Mouse (Mus musculus): ENCODE measurements around the gene Iars. TPM values are rescaled to one million over a fixed set of nuclear protein-coding genes. Genes with fewer than 3 reads are reported as not detected.

Iars gene
- polyA plus RNA-seq, 1 experiment from 2014 or later, result 99.9 TPM

DNA sequence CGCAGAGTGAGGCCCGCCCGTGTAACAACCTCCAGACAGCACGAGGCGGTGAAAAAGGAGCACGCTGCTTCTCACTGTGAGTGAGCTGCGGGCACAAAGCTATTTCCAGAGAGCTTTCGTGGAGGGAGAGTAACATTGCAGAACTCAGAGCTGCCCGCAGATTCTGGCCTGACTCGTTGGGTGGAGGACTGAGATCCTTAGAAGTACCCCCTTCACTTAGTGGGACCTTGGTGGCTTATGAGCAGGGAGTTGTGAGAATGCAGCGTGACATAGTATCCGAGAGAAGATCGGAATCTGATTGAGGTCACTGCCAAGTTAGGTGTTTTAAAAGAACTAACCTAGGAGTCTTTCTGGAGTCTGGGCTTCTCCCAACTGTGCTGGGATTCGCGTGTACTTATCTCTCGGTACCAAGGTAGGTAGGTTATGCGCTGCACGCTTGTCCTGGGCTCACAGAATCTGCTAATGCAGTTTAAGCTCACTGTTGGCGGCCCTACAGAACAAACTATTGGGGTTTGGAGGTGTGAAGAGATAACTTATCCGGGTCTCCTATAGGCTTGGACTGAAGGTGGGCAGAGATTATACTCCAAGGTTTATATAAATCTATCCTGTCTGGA lies 440 bp downstream of the Iars start:
- DNase-seq (ENCODE audit: low spot score), result no peak
- WGBS, result 1% methylated on average over 20 of the region's 20 CpGs
- Histone ChIP-seq H3K36me3 (replicated peaks) (peaks cover 40% of the 10 kb centered on the region), H3K4me3 (peak overlapping the region; percentile 91), H3K27me3 (replicated peaks; ENCODE audit: low read depth, poor library complexity, severe bottlenecking) (no peaks in the 10 kb centered on the region), H3K4me1 (peaks cover 23% of the 10 kb centered on the region), H3K27ac (replicated peaks) (peak overlapping the region; percentile 88), H3K9me3 (no peaks in the 10 kb centered on the region)

DNA sequence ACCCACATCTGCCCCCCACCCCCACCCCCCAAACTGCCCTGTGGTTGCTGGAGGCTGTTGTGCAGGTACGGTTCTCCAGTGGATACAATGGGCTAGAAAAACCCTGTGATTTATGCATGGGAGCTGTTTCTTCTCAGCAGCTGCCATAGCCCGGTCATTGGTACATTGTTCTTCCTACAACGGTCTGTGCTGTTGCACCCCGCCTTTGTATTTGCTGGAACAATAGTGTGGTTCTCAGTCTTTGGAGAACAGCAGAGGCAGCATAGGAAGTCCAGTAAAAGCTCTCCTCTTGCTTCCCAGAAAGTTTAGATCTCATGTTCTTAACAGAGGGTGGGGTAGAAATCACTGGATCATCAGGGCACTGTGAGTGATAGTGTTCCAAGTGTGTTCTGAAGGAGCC lies 2.4 kb downstream of the Iars start:
- DNase-seq (ENCODE audit: low spot score), result no peak
- Histone ChIP-seq H3K4me1 (peaks cover 23% of the 10 kb centered on the region), H3K4me3 (no peak overlapping the region; the same call in 1 of the 2 replicates), H3K27me3 (replicated peaks; ENCODE audit: low read depth, poor library complexity, severe bottlenecking) (no peaks in the 10 kb centered on the region), H3K9me3 (no peaks in the 10 kb centered on the region), H3K27ac (replicated peaks) (no peak overlapping the region), H3K36me3 (replicated peaks) (peaks cover 42% of the 10 kb centered on the region)
- 89% methylated on average over 4 of the region's 4 CpGs for WGBS

DNA sequence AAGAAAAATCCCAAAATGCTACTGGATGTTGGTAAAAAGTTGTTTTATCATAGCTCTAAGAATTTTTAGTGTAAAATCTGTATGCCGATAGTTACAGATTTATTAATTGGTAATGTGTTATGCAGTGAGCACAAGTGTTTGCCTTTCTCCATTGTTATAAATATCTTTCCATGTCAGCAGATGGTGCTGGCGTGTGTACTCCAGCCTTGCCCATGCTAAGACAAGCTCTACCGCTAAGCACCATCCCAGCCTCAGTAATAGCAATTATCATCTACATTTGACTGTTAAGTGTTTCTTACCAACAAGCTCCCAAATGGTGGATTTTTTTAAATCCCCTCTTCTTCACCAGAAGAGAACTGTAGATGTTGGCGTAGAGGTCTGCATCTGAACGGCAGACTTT lies 9.2 kb downstream of the Iars start:
- 95% methylated on average over 5 of the region's 5 CpGs for WGBS
- H3K4me1 ChIP-seq, result no peaks in the 10 kb centered on the region
- no peaks in the 10 kb centered on the region for H3K9me3 ChIP-seq
- peaks cover 65% of the 10 kb centered on the region for H3K36me3 ChIP-seq (replicated peaks)
- no peak overlapping the region for H3K27ac ChIP-seq (replicated peaks)
- H3K27me3 ChIP-seq (replicated peaks; ENCODE audit: low read depth, poor library complexity, severe bottlenecking), result no peaks in the 10 kb centered on the region
- DNase-seq (ENCODE audit: low spot score), result no peak
- H3K4me3 ChIP-seq, result no peak overlapping the region

DNA sequence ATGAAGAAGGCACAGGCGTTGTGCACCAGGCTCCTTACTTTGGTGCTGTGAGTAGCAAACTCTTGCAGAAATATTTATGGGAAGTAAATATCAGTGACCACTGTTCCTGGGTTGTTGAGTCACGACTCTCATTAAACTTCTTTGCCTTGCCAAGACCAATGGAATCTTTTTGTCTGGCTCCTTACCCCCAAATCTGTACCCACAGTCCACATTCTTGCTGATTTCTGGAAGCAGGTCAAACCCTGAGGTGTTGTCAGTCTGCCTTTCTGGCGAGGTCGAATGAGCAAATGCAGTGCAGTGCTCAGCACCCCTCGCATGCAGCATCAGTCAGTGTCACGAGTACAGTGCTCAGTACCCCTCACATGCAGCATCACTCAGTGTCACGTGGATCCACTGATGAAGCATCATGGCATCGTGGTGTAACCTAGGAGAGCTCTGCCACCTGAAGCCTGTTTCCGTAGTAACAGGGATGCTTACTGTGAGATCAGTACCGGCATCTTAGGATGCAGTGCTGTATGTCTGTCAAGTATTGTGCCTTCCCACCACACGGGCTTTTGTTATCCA lies 21.4 kb downstream of the Iars start:
- WGBS, result 93% methylated on average over 11 of the region's 11 CpGs

DNA sequence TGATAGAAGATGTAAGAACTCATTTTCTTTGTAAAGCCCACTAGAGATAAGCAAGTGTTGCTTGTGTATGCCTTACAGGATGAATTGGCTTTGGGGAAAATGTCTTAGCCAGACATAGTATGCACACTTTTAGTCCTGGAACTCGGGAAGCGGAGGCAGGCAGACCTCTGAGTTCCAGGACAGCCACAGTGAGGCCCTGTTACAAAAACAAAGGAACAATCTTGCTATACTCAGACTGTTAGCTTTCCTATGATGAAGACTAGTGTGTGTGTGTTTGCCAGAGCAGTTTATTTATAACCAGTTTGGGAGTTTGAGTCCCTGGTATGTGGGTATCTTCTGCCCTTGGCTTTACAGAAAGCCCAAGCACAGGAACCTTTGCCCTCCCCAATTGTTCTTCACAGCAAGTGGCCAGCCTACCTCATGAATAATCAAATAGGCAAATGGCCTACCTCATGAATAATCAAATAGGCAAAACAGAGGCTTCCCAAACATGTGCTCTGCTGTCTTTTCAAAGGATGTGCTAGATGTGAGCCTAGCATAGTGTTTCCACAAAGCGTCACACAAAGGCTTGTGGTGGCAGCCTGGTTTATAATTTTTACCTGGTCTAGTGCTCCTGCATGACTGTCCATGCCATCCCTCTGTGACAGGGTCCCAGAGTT lies 24.3 kb downstream of the Iars start:
- 94% methylated on average over 3 of the region's 3 CpGs for WGBS
- DNase-seq (ENCODE audit: low spot score), result no peak
- Histone ChIP-seq H3K27me3 (replicated peaks; ENCODE audit: low read depth, poor library complexity, severe bottlenecking) (no peaks in the 10 kb centered on the region), H3K4me1 (no peaks in the 10 kb centered on the region), H3K36me3 (replicated peaks) (peaks cover 98% of the 10 kb centered on the region), H3K9me3 (no peaks in the 10 kb centered on the region), H3K27ac (replicated peaks) (no peak overlapping the region), H3K4me3 (no peak overlapping the region)

More for the DNA sequence above, 21.4 kb downstream of the Iars start:
- no peak for DNase-seq (ENCODE audit: low spot score)
- Histone ChIP-seq H3K9me3 (no peaks in the 10 kb centered on the region), H3K4me1 (no peaks in the 10 kb centered on the region), H3K36me3 (replicated peaks) (peaks cover 83% of the 10 kb centered on the region), H3K27me3 (replicated peaks; ENCODE audit: low read depth, poor library complexity, severe bottlenecking) (no peaks in the 10 kb centered on the region), H3K4me3 (no peak overlapping the region), H3K27ac (replicated peaks) (no peak overlapping the region)

DNA sequence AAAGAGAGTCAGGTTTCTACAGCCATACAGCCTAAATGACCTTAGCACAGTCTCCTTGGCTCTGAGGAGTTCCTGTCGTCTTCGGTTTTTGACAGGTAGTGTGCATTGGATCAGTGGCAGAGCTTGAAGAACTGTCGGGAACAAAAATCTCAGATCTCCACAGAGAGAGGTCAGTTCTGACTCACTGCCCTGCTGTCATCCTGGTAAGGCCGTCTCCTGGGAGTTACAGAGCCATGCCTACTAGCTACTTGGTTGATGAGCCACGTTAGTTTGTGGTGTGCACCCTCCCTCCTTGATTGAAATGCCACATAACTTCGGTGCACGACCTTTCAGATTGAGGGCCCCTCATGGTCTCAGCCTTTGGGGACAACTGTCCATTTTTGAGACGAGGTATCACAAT lies 26.4 kb downstream of the Iars start:
- H3K27me3 ChIP-seq (replicated peaks; ENCODE audit: low read depth, poor library complexity, severe bottlenecking), result no peaks in the 10 kb centered on the region
- H3K4me3 ChIP-seq, result no peak overlapping the region
- H3K36me3 ChIP-seq (replicated peaks), result peaks cover 98% of the 10 kb centered on the region
- DNase-seq (ENCODE audit: low spot score), result no peak
- H3K4me1 ChIP-seq, result no peaks in the 10 kb centered on the region
- 94% methylated on average over 8 of the region's 8 CpGs for WGBS
- no peak overlapping the region for H3K27ac ChIP-seq (replicated peaks)
- H3K9me3 ChIP-seq, result no peaks in the 10 kb centered on the region

DNA sequence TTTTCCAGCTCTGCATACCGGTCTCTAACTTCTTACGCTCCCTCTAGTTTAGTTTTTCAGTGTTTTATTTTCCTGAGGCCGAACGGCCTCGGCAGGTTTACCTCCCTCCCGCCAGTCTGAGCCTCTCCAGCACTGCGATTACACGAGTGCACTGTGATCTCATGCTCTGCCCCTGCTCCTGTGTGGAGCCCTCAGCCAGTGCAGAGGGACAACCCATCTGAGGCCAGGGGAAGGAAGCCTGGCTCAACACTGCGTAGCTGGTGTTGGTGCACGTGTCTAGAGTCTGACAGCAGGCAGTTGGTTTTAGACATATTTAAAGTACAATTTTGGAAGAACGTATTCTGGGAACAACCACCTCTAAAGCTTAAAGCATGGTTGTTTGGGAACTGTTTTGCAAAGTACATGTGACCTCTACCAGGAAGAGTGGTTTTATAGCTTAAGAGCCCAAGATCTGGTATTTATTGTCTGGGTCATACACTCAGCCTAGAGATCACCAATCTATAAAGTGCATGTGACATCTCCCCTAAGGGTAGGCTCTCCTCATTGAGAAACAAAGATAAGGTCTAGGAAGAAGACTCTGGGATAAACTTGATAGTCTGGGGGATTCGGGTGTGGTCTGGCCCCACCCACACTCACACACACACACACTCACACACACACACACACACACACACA lies 30.3 kb downstream of the Iars start:
- Histone ChIP-seq H3K27me3 (replicated peaks; ENCODE audit: low read depth, poor library complexity, severe bottlenecking) (no peaks in the 10 kb centered on the region), H3K9me3 (no peaks in the 10 kb centered on the region), H3K4me3 (no peak overlapping the region), H3K36me3 (replicated peaks) (peaks cover 98% of the 10 kb centered on the region), H3K4me1 (no peaks in the 10 kb centered on the region), H3K27ac (replicated peaks) (no peak overlapping the region)
- no peak for DNase-seq (ENCODE audit: low spot score)
- 95% methylated on average over 12 of the region's 12 CpGs for WGBS

DNA sequence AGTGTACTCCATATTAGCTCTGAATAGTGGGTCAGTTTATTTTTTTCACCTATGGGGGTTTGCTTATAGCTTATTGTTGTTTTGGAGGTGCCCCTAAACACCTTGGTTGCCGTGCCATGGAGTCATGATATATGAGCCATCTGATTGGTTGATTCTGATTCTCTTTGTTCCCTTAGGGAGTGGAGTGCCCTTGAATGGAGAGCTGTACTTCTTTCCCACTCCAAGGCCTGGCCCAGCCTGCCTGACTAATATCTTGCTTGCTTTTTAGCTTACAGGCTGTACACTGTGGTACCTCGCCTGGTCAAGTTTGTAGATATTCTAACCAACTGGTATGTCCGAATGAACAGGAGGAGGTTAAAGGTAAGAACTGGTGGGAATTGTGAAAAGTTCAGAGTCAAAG lies 37.4 kb downstream of the Iars start:
- no peak for DNase-seq (ENCODE audit: low spot score)
- WGBS, result 83% methylated on average over 3 of the region's 3 CpGs
- H3K36me3 ChIP-seq (replicated peaks), result peaks cover 100% of the 10 kb centered on the region

DNA sequence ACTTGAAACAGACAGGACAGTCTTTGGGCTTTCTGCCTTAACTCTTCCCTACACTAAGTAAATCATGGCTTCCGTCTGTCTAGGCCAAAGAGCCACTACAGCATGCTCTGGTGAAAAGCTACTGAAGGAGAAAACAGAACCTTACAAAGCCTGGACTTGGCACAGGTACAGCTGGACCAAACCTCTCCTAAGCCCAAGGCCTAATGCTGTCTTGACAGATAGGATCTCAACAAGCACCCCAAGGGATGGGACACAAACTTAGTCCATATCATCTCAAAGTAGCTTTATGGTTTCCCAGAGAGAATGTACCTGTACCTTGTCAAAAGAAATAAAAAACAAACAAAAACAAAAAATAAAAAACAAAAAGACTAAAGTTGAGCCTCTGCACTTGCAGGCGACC lies 54.5 kb downstream of the Iars start:
- WGBS, result 87% methylated on average over 2 of the region's 2 CpGs

More for the DNA sequence above, 37.4 kb downstream of the Iars start:
- H3K27ac ChIP-seq (replicated peaks), result no peak overlapping the region
- H3K4me1 ChIP-seq, result no peaks in the 10 kb centered on the region
- no peaks in the 10 kb centered on the region for H3K27me3 ChIP-seq (replicated peaks; ENCODE audit: low read depth, poor library complexity, severe bottlenecking)
- no peak overlapping the region for H3K4me3 ChIP-seq
- no peaks in the 10 kb centered on the region for H3K9me3 ChIP-seq

DNA sequence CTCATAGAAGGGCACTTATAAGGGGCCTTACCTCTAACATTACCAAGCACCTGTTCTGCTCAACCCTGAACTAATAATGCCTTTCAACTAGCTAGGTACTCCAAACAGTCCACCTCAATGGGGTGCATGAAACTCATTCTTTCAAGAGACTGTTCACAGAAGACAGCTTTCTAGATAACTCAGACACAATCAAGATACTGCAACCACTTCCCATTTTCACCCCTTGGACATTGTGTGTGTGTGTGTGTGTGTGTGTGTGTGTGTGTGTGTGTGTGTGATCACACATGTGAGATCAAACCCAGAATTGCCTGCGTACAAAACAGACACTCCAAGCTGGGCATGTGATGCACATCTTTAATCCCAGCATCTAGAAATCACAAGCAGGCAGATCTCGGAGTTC lies 56.1 kb downstream of the Iars start:
- Histone ChIP-seq H3K36me3 (replicated peaks) (peaks cover 36% of the 10 kb centered on the region), H3K9me3 (no peaks in the 10 kb centered on the region), H3K4me3 (no peak overlapping the region), H3K27me3 (replicated peaks; ENCODE audit: low read depth, poor library complexity, severe bottlenecking) (no peaks in the 10 kb centered on the region), H3K4me1 (peaks cover 8% of the 10 kb centered on the region), H3K27ac (replicated peaks) (no peak overlapping the region)
- no peak for DNase-seq (ENCODE audit: low spot score)
- 94% methylated on average over 2 of the region's 2 CpGs for WGBS

More for the DNA sequence above, 54.5 kb downstream of the Iars start:
- H3K27me3 ChIP-seq (replicated peaks; ENCODE audit: low read depth, poor library complexity, severe bottlenecking), result no peaks in the 10 kb centered on the region
- no peaks in the 10 kb centered on the region for H3K9me3 ChIP-seq
- peaks cover 52% of the 10 kb centered on the region for H3K36me3 ChIP-seq (replicated peaks)
- peaks cover 8% of the 10 kb centered on the region for H3K4me1 ChIP-seq
- no peak for DNase-seq (ENCODE audit: low spot score)
- H3K27ac ChIP-seq (replicated peaks), result no peak overlapping the region
- no peak overlapping the region for H3K4me3 ChIP-seq

DNA sequence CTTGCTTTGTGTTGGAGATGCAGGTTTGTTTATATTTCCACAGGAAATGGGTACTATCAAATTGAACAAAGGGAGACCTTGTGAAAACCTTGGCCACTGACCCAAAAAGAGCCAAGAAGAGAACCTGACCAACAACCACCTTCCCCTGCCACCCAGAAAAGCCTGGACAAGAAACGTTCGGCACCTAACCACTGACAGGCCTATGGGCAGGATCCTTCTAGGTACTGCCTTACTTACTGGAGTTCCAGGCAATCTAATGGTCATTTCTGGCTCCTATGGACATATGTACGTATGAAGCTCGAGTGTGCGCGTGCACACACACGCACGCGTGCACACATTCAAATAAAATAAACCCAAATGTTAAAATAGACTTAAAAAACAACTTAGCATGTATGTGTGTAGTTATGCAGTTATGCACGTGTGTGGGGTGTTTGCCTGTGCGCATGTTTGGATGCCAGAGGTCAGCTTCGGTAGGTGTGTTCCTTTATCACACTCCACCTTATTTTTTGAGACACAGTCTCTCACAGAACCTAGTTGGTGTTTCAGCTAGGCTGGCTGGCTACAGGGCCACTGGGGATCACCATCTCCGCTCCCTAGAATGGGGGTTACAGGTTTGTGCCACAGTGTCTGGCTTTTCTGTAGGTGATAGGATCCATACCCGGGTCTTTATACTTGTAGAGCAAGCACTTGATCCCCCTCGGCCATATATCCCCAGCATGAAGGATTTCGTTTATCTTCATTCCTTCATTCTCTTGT lies 59.6 kb downstream of the Iars start:
- H3K36me3 ChIP-seq (replicated peaks), result 0 out of 2 replicates have a peak, but pooled peaks cover 2% of the 10 kb centered on the region
- H3K4me1 ChIP-seq, result peaks cover 8% of the 10 kb centered on the region
- no peak for DNase-seq (ENCODE audit: low spot score)
- H3K27me3 ChIP-seq (replicated peaks; ENCODE audit: low read depth, poor library complexity, severe bottlenecking), result no peaks in the 10 kb centered on the region
- H3K9me3 ChIP-seq, result no peaks in the 10 kb centered on the region
- 90% methylated on average over 16 of the region's 16 CpGs for WGBS
- no peak overlapping the region for H3K27ac ChIP-seq (replicated peaks)
- no peak overlapping the region for H3K4me3 ChIP-seq

DNA sequence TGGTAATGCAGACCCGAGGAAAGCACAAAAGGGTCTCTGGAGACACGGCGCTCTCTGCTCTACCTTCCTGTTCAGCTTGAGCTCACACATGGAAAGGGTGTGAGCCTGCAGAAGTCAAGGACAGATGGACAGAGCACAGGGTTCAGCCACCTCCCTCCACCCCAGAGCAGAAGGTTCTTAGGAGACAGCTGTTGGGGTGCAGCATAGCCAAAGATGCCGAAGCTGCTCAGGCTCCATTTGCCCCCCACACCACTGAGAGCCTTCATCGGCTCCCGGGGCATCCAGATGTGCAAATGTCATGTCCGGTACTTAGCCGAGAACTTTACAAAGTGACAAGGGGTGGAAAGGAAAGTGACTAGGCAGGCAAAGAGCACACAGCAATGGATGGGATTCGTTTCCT lies 74.7 kb downstream of the Iars start:
- Histone ChIP-seq H3K27me3 (replicated peaks; ENCODE audit: low read depth, poor library complexity, severe bottlenecking) (no peaks in the 10 kb centered on the region), H3K9me3 (no peaks in the 10 kb centered on the region), H3K27ac (replicated peaks) (no peak overlapping the region), H3K4me1 (no peaks in the 10 kb centered on the region), H3K4me3 (no peak overlapping the region), H3K36me3 (replicated peaks) (no peaks in the 10 kb centered on the region)
- WGBS, result 88% methylated on average over 9 of the region's 9 CpGs
- DNase-seq (ENCODE audit: low spot score), result no peak

Data from embryonic facial prominence, embryonic 10.5 days (tissue).